Mouse (Mus musculus) cerebellum, adult 18-20 months (tissue): ENCODE results near the gene Emx1.

Experiments
- DNase-seq, 2 experiments: peaks; one replicate each; pipeline ENCODE4 v3.0.0; 2021

Gene Emx1

DNA sequence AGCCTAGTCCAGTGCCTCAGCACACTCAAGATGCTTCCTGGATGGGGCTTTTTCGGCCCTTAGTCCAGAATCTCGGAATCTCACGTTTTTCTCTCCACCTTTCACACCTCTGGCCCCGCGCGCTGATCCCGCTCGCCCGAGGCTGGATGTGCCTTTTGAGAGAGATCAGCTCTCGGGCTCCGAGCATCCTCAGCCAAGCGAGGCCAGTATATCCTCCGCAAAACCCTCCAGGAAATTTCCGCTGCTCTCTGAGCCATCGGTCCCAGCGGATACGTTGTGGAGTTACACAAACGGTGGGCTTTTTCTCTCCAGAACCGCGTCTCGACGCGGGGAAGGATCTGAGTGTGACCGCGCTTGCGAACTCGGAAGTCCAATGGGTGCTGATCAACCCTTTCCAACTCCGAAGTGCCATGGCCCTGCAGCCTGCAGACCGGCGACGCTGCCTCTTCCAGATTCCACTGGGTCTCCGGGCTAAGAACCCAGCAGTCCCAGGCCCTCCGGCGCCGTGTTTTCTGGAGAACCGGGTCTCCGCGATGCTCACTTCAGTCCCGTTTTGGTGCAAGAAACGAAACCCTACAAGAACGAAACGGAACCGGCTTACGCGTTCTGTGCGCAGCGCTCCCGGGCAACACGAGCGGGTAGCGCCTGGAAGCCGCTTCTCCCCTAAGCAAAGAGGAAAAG lies 2.8 kb downstream of the Emx1 start:
- DNase-seq, result peak in 1 of 2 experiments; percentile 27

- no peak for DNase-seq
Observed at GRCm38 (mm10) chr6:85190671-85191070, 3.4 kb downstream of the Emx1 start.

DNA sequence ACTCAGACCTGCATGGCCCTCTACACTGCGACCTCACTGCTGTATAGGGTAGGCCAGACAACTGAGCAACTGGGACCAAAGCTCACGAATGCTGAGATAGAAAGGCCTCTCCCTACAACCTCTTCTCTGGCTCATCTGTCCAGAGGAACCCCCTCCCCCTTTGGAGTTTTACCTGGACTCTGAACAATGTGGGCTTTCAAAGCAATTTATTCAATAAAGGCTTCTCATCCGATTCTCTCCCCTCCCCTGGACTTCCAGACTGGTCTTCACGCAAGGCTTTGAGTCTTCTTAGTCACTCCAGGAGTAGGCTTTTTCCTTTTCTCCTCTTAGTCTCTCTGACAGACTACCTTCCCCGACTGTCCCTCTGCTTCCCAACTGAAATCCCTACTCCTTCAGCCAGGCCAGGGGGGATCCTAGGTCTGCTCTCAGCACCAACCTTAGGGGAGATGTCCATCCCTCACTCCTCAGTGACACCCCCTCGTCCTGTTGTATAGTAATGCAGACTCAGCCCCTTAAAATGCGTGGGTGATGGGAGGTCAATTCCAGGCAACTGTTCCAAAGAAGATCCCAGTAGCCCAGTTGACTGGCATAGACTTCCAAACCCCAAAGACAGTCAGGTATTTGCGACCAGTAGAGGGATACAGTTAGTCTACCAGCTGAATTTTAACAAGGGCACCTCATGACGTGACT lies 4.7 kb downstream of the Emx1 start:
- no peak for DNase-seq

GRCm38 (mm10) chr6:85193381-85194318 lies 6.4 kb downstream of the Emx1 start:
- no peak for DNase-seq

DNA sequence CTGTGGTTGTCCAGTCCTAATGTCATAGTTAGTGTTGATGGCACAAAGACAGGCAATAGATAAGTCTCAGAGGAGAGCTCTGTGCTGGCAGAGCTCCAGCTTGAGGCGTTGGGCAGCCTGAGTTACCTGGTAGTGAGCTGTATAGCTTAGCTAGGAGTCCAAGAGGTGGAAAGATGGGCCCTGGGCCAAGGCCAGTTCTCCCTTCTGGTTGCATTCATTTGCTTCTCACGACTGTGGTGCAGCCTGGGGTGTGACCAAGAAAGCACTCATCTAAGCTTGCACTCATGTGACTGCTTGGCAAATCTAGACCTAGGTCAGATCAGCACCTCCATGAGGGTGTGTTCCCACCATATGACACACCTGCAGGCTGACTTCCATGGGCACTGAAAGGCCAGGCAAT lies 10.7 kb downstream of the Emx1 start:
- DNase-seq, result no peak

DNA sequence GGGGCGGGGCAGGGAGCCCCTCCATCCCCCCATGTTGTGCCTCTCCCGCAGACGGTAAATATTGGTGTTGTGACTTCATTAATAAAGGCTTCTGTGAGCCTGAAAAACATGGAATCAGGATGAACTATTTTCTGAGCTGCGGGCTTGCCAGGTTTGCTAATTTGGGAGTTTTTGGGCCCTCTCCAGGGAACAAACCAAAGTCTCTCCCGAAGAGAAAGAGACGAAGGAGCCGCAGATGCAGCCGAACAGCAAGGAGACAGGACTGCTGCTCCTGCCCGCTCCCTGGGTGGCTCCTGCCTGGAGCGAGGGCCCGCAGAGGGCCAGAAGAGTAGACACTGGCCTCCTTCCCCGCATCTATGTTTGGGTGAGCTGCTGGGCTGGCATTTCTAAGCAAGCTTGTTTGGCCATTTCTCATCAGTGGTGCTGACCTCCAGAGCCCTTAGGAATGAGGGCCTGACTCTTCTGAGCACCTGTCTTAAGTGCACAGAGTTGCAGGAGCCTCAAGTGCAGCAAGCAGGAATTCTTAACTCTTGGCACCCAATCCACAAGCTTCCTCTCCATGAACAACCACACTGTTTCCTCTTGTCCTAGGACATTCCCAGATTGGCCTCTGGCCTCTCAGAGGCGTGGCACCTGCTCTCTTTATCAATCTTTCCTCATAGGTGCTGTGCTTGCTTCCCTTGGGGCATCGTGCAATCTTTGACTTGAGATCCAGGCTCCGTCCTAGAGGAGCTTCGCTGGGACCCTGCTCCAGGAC lies 19.1 kb downstream of the Emx1 start:
- no peak for DNase-seq

DNA sequence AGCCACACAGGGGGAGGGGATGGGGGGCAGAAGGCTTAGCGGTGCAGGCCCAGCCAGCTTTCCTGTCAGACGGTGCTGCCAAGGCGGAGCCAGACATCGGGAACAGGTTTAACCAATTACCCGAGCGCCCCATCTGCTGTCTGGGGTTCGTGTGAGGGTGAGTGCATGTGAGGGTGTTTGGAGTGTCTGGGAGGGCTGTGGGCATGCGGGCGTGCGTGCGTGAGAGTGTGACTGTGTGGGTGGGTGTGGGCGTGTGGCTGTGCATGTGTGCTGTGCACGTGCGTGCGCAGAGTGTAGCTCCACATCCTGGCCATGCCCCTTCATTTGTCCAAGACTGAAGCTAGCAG lies 19.7 kb downstream of the Emx1 start:
- no peak for DNase-seq

GRCm38 (mm10) chr6:85207345-85207744 lies 20.1 kb downstream of the Emx1 start:
- no peak for DNase-seq

DNA sequence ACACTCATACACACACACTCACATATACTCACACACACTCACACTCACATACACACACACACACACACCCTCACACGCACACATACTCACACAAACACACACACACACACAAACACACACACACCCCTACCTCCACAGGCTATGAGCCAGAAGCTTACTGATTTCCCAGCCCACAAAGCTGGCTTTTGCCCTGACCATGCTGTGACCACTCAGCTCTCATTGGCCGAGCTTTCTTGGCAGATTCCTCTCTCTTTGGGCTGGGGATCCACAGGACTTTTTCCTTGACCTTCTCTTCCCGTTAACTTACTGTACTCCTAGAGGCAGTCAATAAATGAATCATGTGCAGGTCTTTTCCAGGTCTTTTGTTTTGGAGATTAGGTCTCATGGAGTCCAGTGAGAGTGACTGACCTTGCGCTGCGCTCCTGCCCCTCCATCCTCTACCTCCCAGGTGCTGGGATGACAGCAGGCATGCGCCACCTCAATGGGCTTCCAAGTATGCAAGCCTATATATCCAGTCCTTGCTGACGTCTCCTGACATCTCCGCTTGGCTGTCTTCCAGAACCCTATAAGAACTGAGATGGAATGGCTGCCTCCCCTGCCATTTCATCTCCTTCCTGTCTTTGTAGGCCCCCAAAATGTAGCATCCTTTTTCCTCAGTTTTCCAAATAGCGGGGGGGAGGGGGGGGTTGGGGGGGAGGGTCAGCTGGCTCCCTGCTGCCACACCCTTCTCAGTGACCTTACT lies 22.2 kb downstream of the Emx1 start:
- no peak for DNase-seq

GRCm38 (mm10) chr6:85210686-85211085 lies 23.4 kb downstream of the Emx1 start:
- no peak for DNase-seq

DNA sequence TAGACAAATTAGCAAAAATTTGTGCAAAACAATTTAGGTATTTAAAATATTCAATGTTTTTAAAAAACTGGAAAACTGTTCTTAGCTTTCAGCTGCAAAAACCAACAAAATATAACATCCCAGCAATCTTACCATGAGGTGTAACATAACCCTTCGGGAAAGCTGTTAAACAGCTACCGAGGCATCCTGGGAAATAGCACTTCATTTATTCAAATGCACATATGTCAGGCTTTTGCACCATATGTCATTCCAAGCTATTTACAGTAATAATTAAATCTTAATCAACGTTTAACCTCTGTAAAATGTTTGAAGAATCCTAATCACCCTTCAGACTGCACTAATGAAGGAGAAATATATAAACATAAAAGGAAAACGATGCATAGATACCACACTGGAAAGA lies 31.0 kb downstream of the Emx1 start:
- no peak for DNase-seq

DNA sequence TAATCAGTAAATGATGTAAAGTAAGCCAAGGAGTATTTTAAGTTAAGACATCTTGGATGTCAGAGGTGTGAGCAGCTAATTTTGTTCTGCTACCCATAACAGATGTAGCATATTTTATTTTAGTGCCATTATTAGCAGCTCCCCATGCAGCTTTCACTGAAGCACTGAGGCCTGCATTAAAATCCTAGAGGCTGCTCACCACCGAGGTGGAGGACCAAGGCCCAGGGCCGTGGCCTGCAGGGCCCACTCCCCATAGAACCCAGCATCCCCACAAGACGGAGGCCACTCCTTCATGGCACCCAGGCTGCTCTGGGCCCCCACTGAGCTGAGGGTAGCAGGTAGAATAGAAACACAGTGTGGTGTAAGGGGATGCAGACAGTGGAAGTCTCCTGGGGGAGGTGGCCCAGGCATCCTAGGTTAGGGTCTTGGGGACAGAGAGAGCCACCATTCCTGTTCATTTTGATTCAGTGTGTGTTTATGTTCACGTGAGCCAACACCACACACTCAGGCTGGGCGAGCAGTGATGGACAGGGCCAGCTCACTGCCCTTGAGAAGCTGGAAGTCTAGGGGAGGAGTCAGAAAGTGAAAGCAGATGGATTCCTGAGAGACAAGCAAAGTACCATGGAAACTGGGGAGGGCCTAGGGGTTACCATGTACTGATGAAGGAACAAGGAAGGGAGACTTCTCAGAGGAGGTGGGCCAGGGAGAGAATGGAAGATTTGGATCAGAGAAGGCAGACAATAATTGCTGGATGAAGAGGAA lies 31.6 kb downstream of the Emx1 start:
- DNase-seq, result no peak

- no peak for DNase-seq
Observed at GRCm38 (mm10) chr6:85219706-85220105, 32.5 kb downstream of the Emx1 start.

DNA sequence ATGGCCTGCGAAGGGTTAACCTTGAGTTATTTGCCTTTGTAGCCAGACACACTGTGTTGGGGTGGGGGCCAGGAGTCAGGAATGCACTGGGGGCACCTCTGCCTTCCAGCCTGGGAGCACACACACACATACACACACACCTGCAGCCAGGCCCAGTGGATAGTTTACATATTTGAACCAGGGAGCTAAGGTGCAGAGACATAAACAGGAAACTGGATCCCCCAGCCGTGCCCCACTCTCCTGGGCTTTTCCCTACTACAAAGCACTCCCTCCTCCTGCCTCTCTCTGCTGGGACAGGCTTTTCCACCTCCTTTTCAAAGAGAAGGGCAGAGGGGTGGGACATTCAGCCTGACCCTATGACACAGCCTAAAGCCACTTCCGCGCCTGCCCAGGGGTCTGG lies 33.7 kb downstream of the Emx1 start:
- no peak for DNase-seq

DNA sequence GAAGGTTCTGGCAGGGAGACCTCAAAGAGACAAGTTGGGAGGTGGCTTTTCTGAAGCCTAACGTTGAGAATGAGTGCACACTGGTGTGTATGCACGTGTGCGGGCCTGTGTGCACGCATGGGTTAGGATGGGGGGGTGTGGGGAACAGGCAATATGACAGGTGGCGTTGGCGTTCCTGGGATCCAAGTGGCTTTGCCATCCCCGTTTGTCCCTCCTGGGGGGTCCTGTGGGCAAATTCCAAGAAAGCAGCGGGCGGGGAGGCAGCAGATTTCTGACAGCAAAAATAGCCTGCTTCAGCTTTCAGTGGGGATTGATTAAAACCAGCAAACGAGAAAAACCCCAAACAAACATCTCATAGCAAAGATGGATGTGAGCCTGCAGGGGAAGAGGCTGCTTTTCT lies 35.3 kb downstream of the Emx1 start:
- DNase-seq, result peak; percentile 39 to 43

GRCm38 (mm10) chr6:85223498-85224150 lies 36.4 kb downstream of the Emx1 start:
- DNase-seq, result peak; percentile 16 to 32

DNA sequence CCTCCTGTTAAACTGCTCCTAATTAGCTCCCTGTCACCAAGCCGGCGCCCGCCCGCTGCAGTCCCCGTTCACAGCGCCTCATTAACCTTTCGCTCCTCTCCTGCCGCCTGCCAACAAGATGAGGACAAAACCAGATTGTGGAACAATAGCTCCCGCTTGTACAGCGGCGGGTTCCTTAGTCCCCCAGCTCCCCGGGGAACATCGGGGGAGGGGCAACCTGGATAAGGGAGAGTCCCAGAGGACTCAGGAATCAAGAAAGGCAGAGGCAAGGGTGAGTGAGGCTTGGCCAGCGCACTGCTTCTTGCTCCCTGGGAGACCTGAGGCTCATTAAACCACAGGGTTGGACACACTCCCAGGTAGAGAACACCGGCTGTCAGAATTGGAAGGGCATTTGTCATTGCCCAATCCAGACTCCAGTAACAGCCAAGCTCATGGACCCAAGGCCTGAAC lies 37.2 kb downstream of the Emx1 start:
- peak; percentile 58 to 68 for DNase-seq

DNA sequence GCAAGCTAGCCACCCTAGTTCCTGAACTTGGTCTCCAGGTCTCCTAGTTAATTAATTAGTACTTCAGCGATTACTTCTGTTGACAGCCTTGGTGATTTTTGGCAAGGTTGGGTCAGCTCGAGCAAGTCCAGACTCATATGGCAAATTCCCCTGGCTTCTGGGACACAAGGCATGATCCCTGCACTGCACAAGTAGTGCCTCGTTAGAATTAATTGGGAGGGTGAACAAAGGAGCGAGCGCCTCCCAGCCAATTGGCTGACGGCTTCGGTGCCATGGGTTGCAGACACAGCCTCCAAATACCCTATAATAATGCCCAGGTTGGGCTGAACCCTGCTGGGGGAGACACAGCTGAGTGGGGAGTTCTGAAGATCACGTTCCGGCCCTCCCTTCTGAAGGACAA lies 39.3 kb downstream of the Emx1 start:
- no peak for DNase-seq

DNA sequence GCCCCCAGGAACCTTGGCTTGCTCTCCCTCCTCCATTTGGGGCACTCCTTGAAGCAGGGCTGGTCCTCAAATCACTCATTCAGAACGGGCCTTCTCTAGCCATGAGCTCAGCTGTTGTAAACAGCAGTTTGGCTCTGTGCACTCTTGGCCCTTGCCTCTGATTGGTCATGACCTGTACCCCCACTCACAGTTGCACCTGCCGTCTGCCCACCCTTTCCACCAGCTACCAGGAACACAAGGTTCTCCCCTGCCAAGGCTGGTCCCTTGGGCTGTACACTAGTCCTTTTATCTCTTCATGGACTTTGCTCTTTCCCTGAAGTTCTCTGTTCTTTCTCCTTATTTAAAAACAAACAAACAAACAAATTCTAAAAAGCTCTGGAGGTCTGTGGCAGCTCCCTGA lies 40.3 kb downstream of the Emx1 start:
- DNase-seq, result no peak

DNA sequence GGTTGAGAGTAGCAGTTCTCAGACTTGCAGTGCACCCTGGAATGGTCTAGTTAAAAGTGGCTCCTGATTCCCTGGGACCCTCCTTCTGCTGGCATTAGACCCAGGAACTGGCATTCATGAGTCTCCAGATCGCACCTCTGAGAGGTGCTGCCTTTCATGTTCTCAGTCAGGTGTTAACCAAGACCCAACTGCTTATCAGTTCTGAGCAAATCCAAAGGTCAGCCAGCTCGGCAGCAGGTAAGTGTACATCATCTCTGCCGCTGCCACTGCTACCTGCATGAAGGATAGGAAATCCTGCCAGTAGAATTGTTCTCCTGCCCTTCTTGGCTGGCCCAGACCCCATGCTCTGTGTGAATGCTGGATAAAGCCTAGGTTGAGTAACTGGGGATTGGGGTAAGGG lies 43.5 kb downstream of the Emx1 start:
- no peak for DNase-seq

- DNase-seq, result no peak
Observed at GRCm38 (mm10) chr6:85231469-85231868, 44.2 kb downstream of the Emx1 start.
